Mouse (Mus musculus): Measurements from ENCODE around the gene Wnt2.

DNA sequence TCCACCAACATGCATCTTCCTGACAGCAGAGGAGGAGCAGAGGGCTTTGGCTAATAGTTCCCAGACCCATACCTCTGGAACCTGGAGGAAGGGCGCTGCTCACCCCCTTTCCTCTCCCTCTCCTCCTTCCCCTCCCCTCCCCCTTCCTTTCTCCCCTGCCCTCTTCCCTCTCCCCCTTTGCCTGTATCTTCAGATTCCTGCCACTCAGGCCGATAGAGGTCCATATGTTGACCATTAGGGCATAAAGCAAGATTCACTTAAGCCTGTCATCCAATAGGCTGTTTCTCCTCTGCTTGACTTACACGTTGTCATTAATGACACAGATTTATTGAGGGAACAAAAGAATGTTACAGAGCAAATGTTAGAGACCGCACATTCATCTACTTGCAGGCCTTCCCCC, 31.9 kb downstream of the Wnt2 start:
- TF ChIP-seq CTCF (IDR thresholded peaks at IDR 0.05; ENCODE audit: borderline replicate concordance, control insufficient read depth, extremely low read depth, insufficient read depth, low read length, poor library complexity) (no peak), POLR2A (IDR thresholded peaks at IDR 0.05; ENCODE audit: control insufficient read depth, extremely low read depth, insufficient read depth, low read length, poor library complexity) (no peak)

Data from thymus, adult 2 months (tissue).